Mouse (Mus musculus) neural tube, embryonic 13.5 days (tissue): ENCODE measurements at regions not wholly inside any gene's neighbourhood (a gene's known extent, or its start where the extent isn't known, plus 50 kb on each side); places are given as distances from the start of the nearest gene placed in this dataset.

Experiments used
- ATAC-seq: fragments of 200-750 bp; cut with Nextera tagmentation; 2 replicates; pipeline ENCODE4 v1.8.0; 2017; ENCODE audit warnings: low read depth, mild to moderate bottlenecking, moderate TSS enrichment, moderate library complexity
- H3K27ac ChIP-seq: fragments of 300-500 bp; sonication (generic); replicated peaks from 2 replicates; pipeline ENCODE4 v1.5.1; 2015; ENCODE audit warnings: moderate library complexity, mild to moderate bottlenecking, inconsistent platforms
- H3K27me3 ChIP-seq: fragments of 300-500 bp; sonication (generic); 2 replicates; pipeline ENCODE4 v1.6.1; 2015; ENCODE audit warnings: mild to moderate bottlenecking, inconsistent platforms
- H3K36me3 ChIP-seq: fragments of 300-500 bp; sonication (generic); 2 replicates; pipeline ENCODE4 v1.6.1; 2015; ENCODE audit warnings: mild to moderate bottlenecking, inconsistent platforms
- H3K4me1 ChIP-seq: fragments of 300-500 bp; sonication (generic); replicated peaks from 2 replicates; pipeline ENCODE4 v1.6.1; 2015; ENCODE audit warnings: inconsistent platforms
- H3K4me2 ChIP-seq: fragments of 300-500 bp; sonication (generic); 2 replicates; pipeline ENCODE4 v1.6.1; 2015; ENCODE audit warnings: inconsistent platforms, mild to moderate bottlenecking, moderate library complexity
- H3K4me3 ChIP-seq: fragments of 300-500 bp; sonication (generic); 2 replicates; pipeline ENCODE4 v1.5.1; 2015; ENCODE audit warnings: mild to moderate bottlenecking, inconsistent platforms
- H3K9ac ChIP-seq: fragments of 300-500 bp; sonication (generic); 2 replicates; pipeline ENCODE4 v1.6.1; 2015; ENCODE audit warnings: moderate library complexity, mild to moderate bottlenecking, inconsistent platforms
- H3K9me3 ChIP-seq: fragments of 300-500 bp; sonication (generic); 2 replicates; pipeline ENCODE4 v1.6.1; 2016; ENCODE audit warnings: inconsistent platforms
- WGBS: fragments of 180-500 bp; shearing (Covaris S2); methylation state at CpG from one replicate; pipeline ENCODE4 v1.1.7; 2015; 5-methylcytosine and 5-hydroxymethylcytosine counted together

DNA sequence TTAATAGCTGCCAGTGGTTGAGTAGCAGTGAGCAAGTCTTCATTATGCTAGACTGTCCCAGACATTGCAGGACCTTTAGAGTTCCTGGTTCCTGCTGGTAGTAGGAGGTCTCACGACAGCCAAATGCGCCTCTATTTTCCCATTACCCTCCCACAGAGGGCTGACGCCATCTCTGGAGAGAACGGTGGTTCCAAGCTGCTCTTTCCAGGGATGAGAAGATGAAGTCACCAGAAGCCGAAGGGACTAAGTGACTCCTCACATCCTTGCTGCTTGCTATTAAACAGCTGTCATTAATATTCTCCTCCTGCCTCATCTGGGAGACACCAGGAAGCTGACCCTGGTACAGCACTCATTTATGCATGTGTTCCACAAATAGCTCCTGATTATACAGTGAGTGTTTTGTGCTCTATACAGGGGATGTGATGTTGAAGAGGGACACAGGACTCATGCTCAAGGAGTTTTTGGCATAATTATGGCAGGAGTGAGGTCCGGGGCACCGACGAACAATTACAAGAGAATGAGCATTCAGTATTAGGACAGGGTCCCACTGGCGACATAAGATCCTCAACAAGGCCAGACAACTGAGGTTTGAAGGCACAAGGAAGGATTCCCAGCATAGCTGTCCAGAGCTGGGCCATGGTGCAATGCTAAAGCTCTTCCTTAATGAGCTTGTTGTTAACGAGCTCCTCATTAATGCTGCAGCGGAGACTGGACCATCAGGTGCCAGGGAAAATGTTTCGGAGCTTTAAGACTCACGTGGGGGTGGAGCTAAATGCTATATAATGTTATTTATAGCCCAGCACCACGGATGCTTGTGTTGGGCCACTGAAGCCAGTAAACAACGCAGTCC, 145.6 kb downstream of the Kit start:
- WGBS, result 60% methylated on average over 15 of the region's 15 CpGs
- H3K4me1 ChIP-seq, result peaks cover 12% of the 10 kb centered on the region
- H3K36me3 ChIP-seq, result no peaks in the 10 kb centered on the region
- H3K4me2 ChIP-seq, result no peak overlapping the region
- no peak overlapping the region for H3K9ac ChIP-seq
- H3K27ac ChIP-seq, result 0 out of 2 replicates have a peak overlapping the region, but pooled peaks have one; percentile 6
- H3K27me3 ChIP-seq, result no peaks in the 10 kb centered on the region
- H3K9me3 ChIP-seq, result no peaks in the 10 kb centered on the region
- no peak for ATAC-seq
- no peak overlapping the region for H3K4me3 ChIP-seq

DNA sequence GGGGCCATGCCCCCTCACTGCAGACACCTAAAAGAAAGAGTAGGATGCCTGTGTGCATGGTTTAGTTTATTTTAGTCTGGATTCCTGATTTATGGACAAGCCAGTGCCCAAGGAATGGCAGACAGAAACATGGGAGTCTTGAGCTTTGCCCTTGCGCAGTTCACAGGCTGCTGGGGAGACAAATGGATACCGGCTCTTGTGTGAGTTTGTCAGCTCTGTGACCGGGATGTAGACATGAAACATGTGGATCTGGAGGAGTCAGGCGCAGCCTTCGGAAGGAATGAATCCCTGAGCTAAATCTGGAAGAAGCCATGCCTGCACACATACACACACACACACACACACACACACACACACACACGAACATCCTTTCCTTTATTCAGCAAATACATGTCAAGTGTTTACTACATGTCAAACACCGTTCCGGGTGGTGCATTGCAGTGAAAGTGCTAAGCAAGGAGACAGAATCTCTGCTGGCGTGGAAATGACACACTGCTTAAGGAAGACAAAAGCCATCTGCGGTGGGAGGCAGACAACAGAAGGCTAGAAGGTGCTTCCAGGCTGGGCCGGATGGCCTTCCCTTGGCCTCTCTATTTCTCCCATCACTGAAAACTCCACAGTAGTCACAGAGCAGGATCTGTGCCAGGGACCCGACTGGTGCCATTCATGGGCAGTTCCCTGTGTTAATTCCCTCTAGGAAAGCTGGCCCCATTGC, 144.0 kb downstream of the Kit start:
- no peak overlapping the region for H3K9ac ChIP-seq
- H3K27ac ChIP-seq, result no peak overlapping the region
- no peak overlapping the region for H3K4me2 ChIP-seq
- no peak for ATAC-seq
- no peaks in the 10 kb centered on the region for H3K9me3 ChIP-seq
- 77% methylated on average over 12 of the region's 12 CpGs for WGBS
- H3K27me3 ChIP-seq, result no peaks in the 10 kb centered on the region
- peaks cover 12% of the 10 kb centered on the region for H3K4me1 ChIP-seq
- no peaks in the 10 kb centered on the region for H3K36me3 ChIP-seq
- H3K4me3 ChIP-seq, result no peak overlapping the region
